Mouse (Mus musculus) forebrain, embryonic 15.5 days (tissue): Measurements from ENCODE around the gene Rhbdf1. TPM values are rescaled to one million over a fixed set of nuclear protein-coding genes. Genes with fewer than 3 reads are reported as not detected.
A peak's percentile ranks its signal among the peaks of the same experiment; 100 is the strongest.

ENCODE experiments used
- ATAC-seq: fragments of 200-750 bp; cut with Nextera tagmentation; replicated peaks from 2 replicates; pipeline ENCODE4 v1.8.0; 2017; ENCODE audit warnings: mild to moderate bottlenecking, moderate TSS enrichment, moderate library complexity
- H3K27ac ChIP-seq: fragments of 300-500 bp; sonication (generic); replicated peaks from 2 replicates; pipeline ENCODE4 v1.5.1; 2015; ENCODE audit warnings: mild to moderate bottlenecking, inconsistent platforms
- H3K27me3 ChIP-seq: fragments of 300-500 bp; sonication (generic); 2 replicates; pipeline ENCODE4 v1.6.1; 2015; ENCODE audit warnings: inconsistent platforms
- H3K36me3 ChIP-seq: fragments of 300-500 bp; sonication (generic); 2 replicates; pipeline ENCODE4 v1.6.1; 2015; ENCODE audit warnings: mild to moderate bottlenecking, inconsistent platforms
- H3K4me1 ChIP-seq: fragments of 300-500 bp; sonication (generic); 2 replicates; pipeline ENCODE4 v1.6.1; 2015; ENCODE audit warnings: inconsistent platforms
- H3K4me2 ChIP-seq: fragments of 300-500 bp; sonication (generic); replicated peaks from 2 replicates; pipeline ENCODE4 v1.6.1; 2015; ENCODE audit warnings: mild to moderate bottlenecking, inconsistent platforms
- H3K4me3 ChIP-seq: fragments of 300-500 bp; sonication (generic); 2 replicates; pipeline ENCODE4 v1.5.1; 2015; ENCODE audit warnings: mild to moderate bottlenecking, inconsistent platforms
- H3K9ac ChIP-seq: fragments of 300-500 bp; sonication (generic); replicated peaks from 2 replicates; pipeline ENCODE4 v1.6.1; 2015; ENCODE audit warnings: mild to moderate bottlenecking, inconsistent platforms
- H3K9me3 ChIP-seq: fragments of 300-500 bp; sonication (generic); 2 replicates; pipeline ENCODE4 v1.6.1; 2016; ENCODE audit warnings: inconsistent platforms
- WGBS: fragments of 180-500 bp; shearing (Covaris S2); methylation state at CpG from one replicate; pipeline ENCODE4 v1.1.7; 2015; ENCODE audit warnings: mixed read lengths; 5-methylcytosine and 5-hydroxymethylcytosine counted together
- polyA plus RNA-seq: library from polyadenylated mRNA; unstranded; fragments of >200 nt; fragmentation: Nextera tagmentation; extraction: Ambion mirVana; gene quantifications from 2 replicates; pipeline ENCODE4 v1.2.1, GENCODE M21; 2015

Gene Rhbdf1
- polyA plus RNA-seq, 1 experiment from 2014 or later: 16.7 TPM

GRCm38 (mm10) chr11:32194626-32195025 is 27.5 kb downstream of the Rhbdf1 start:
- Histone ChIP-seq H3K27ac (no peak overlapping the region), H3K36me3 (no peaks in the 10 kb centered on the region), H3K9ac (no peak overlapping the region), H3K9me3 (no peaks in the 10 kb centered on the region), H3K4me1 (no peaks in the 10 kb centered on the region), H3K27me3 (no peaks in the 10 kb centered on the region), H3K4me2 (no peak overlapping the region), H3K4me3 (no peak overlapping the region)
- no peak for ATAC-seq
- 80% methylated on average over 5 of the region's 5 CpGs for WGBS

DNA sequence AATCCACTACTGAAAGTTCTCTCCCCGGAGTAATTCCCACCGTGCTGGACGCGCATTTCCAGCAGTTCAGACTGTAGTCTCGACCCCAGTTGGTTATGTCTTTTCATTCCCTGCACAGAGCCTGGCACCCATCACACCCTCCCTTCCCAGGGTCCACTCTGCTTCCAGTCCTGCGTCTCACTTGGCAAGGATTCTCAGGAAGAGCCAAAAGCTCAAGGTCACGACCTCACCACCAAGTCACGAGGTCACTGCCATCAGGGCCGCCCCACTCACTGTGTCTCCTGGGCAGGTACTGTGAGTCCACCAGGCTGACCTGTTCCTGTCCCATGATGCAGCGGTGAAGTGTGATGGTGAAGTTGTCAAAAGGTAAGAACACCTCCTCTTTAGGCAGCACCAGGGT is 28.0 kb downstream of the Rhbdf1 start:
- Histone ChIP-seq H3K36me3 (no peaks in the 10 kb centered on the region), H3K4me1 (no peaks in the 10 kb centered on the region), H3K27ac (no peak overlapping the region), H3K4me3 (no peak overlapping the region), H3K4me2 (no peak overlapping the region), H3K27me3 (no peaks in the 10 kb centered on the region), H3K9me3 (no peaks in the 10 kb centered on the region), H3K9ac (no peak overlapping the region)
- WGBS: 82% methylated on average over 10 of the region's 10 CpGs
- ATAC-seq: no peak

- no peak overlapping the region for H3K4me2 ChIP-seq
- H3K36me3 ChIP-seq: no peaks in the 10 kb centered on the region
- no peaks in the 10 kb centered on the region for H3K9me3 ChIP-seq
- ATAC-seq: no peak
- H3K9ac ChIP-seq: no peak overlapping the region
- no peak overlapping the region for H3K4me3 ChIP-seq
- no peak overlapping the region for H3K27ac ChIP-seq
- 94% methylated on average over 10 of the region's 10 CpGs for WGBS
- H3K27me3 ChIP-seq: no peaks in the 10 kb centered on the region
- H3K4me1 ChIP-seq: no peaks in the 10 kb centered on the region
These were observed 28.9 kb downstream of the Rhbdf1 start for GRCm38 (mm10) chr11:32193156-32193555.

GRCm38 (mm10) chr11:32190603-32191110 is 31.4 kb downstream of the Rhbdf1 start:
- WGBS: 82% methylated on average over 13 of the region's 13 CpGs
- no peaks in the 10 kb centered on the region for H3K9me3 ChIP-seq
- no peak overlapping the region for H3K27ac ChIP-seq
- H3K4me3 ChIP-seq: no peak overlapping the region
- no peaks in the 10 kb centered on the region for H3K4me1 ChIP-seq
- no peak overlapping the region for H3K9ac ChIP-seq
- H3K27me3 ChIP-seq: no peaks in the 10 kb centered on the region
- H3K36me3 ChIP-seq: no peaks in the 10 kb centered on the region
- no peak overlapping the region for H3K4me2 ChIP-seq
- ATAC-seq: no peak

- Histone ChIP-seq H3K9me3 (no peaks in the 10 kb centered on the region), H3K9ac (no peak overlapping the region), H3K4me2 (no peak overlapping the region), H3K36me3 (no peaks in the 10 kb centered on the region), H3K27ac (no peak overlapping the region), H3K27me3 (no peaks in the 10 kb centered on the region), H3K4me3 (no peak overlapping the region), H3K4me1 (no peaks in the 10 kb centered on the region)
- no peak for ATAC-seq
- 74% methylated on average over 9 of the region's 9 CpGs for WGBS
These were observed 32.0 kb downstream of the Rhbdf1 start for GRCm38 (mm10) chr11:32190119-32190518.

DNA sequence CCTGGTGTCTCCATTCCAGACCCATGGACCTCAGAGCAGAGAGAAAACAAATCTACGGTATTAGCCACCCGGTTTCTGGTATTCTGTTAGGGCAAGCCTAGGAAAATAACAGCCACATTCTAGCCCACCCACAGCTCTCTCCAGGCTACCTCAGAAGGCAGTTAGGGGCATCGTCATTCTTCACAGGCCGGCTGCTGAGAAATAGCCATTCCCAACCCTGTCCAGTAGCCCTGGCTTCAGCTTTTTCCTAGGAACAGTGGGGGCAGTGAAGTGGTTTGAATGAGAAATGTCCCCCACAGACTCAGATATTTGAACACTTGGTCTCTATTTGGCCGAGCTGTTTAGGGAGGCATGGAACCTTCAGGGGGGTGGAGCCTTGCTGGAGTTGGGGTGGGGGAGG is 32.7 kb downstream of the Rhbdf1 start:
- no peak for ATAC-seq
- no peaks in the 10 kb centered on the region for H3K36me3 ChIP-seq
- H3K9ac ChIP-seq: no peak overlapping the region
- H3K27me3 ChIP-seq: no peaks in the 10 kb centered on the region
- H3K4me3 ChIP-seq: no peak overlapping the region
- H3K4me2 ChIP-seq: no peak overlapping the region
- WGBS: 68% methylated on average over 5 of the region's 5 CpGs
- no peaks in the 10 kb centered on the region for H3K4me1 ChIP-seq
- H3K9me3 ChIP-seq: no peaks in the 10 kb centered on the region
- H3K27ac ChIP-seq: no peak overlapping the region

GRCm38 (mm10) chr11:32188881-32189280 is 33.2 kb downstream of the Rhbdf1 start:
- Histone ChIP-seq H3K4me1 (no peaks in the 10 kb centered on the region), H3K4me3 (no peak overlapping the region), H3K9me3 (no peaks in the 10 kb centered on the region), H3K4me2 (no peak overlapping the region), H3K27ac (no peak overlapping the region), H3K27me3 (no peaks in the 10 kb centered on the region), H3K9ac (no peak overlapping the region), H3K36me3 (no peaks in the 10 kb centered on the region)
- 84% methylated on average over 12 of the region's 12 CpGs for WGBS
- ATAC-seq: no peak

GRCm38 (mm10) chr11:32187256-32187655 is 34.8 kb downstream of the Rhbdf1 start:
- Histone ChIP-seq H3K27me3 (no peaks in the 10 kb centered on the region), H3K4me1 (0 out of 2 replicates have a peak, but pooled peaks cover 3% of the 10 kb centered on the region), H3K4me3 (no peak overlapping the region), H3K27ac (no peak overlapping the region), H3K4me2 (no peak overlapping the region), H3K9ac (no peak overlapping the region), H3K36me3 (no peaks in the 10 kb centered on the region), H3K9me3 (no peaks in the 10 kb centered on the region)
- WGBS: 91% methylated on average over 4 of the region's 4 CpGs
- ATAC-seq: no peak

GRCm38 (mm10) chr11:32186031-32186430 is 36.1 kb downstream of the Rhbdf1 start:
- no peak overlapping the region for H3K4me2 ChIP-seq
- no peaks in the 10 kb centered on the region for H3K9me3 ChIP-seq
- no peak overlapping the region for H3K4me3 ChIP-seq
- no peak overlapping the region for H3K27ac ChIP-seq
- no peaks in the 10 kb centered on the region for H3K36me3 ChIP-seq
- H3K9ac ChIP-seq: no peak overlapping the region
- H3K27me3 ChIP-seq: no peaks in the 10 kb centered on the region; the same call in 1 of the 2 replicates
- 0 out of 2 replicates have a peak, but pooled peaks cover 7% of the 10 kb centered on the region for H3K4me1 ChIP-seq
- no peak for ATAC-seq
- 85% methylated on average over 3 of the region's 3 CpGs for WGBS

- H3K9me3 ChIP-seq: no peaks in the 10 kb centered on the region
- no peak overlapping the region for H3K27ac ChIP-seq
- H3K4me1 ChIP-seq: 0 out of 2 replicates have a peak, but pooled peaks cover 7% of the 10 kb centered on the region
- WGBS: 92% methylated on average over 8 of the region's 8 CpGs
- H3K9ac ChIP-seq: no peak overlapping the region
- H3K4me2 ChIP-seq: no peak overlapping the region
- H3K4me3 ChIP-seq: no peak overlapping the region
- no peaks in the 10 kb centered on the region; the same call in 1 of the 2 replicates for H3K27me3 ChIP-seq
- no peak for ATAC-seq
- H3K36me3 ChIP-seq: no peaks in the 10 kb centered on the region
These were observed 37.6 kb downstream of the Rhbdf1 start for GRCm38 (mm10) chr11:32184469-32184868.

GRCm38 (mm10) chr11:32181973-32182868 is 39.9 kb downstream of the Rhbdf1 start:
- Histone ChIP-seq H3K36me3 (no peaks in the 10 kb centered on the region), H3K4me2 (0 out of 2 replicates have a peak overlapping the region, but pooled peaks have one; percentile 17), H3K4me1 (0 out of 2 replicates have a peak, but pooled peaks cover 7% of the 10 kb centered on the region), H3K9ac (no peak overlapping the region), H3K27me3 (no peaks in the 10 kb centered on the region; the same call in 1 of the 2 replicates), H3K27ac (0 out of 2 replicates have a peak overlapping the region, but pooled peaks have one; percentile 11), H3K4me3 (no peak overlapping the region), H3K9me3 (no peaks in the 10 kb centered on the region)
- WGBS: 49% methylated on average over 23 of the region's 25 CpGs
- peak; percentile 87 for ATAC-seq

DNA sequence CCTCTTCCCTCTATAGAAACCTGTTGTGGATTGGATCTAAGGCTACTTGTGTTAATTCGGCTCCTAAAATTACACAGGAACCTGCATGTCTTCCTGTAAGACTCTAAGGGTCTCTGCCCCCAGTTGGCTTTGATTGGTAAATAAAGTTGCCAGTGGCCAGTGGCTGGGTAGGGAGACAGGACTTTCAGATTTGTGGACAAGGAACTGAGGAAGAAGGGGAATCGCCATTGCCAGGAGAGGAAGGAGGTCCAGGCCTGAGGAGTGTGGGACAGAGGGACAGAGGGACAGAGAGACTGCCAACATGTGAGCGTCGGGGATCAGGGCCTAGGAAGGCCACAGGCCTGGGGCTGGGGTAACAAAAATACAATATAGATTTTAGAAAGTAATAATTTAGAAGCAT is 40.9 kb downstream of the Rhbdf1 start:
- H3K4me1 ChIP-seq: 0 out of 2 replicates have a peak, but pooled peaks cover 7% of the 10 kb centered on the region
- H3K27me3 ChIP-seq: no peaks in the 10 kb centered on the region; the same call in 1 of the 2 replicates
- H3K9ac ChIP-seq: no peak overlapping the region
- no peaks in the 10 kb centered on the region for H3K36me3 ChIP-seq
- no peak for ATAC-seq
- WGBS: 89% methylated on average over 4 of the region's 4 CpGs
- H3K4me3 ChIP-seq: no peak overlapping the region
- no peak overlapping the region for H3K27ac ChIP-seq
- no peak overlapping the region for H3K4me2 ChIP-seq
- H3K9me3 ChIP-seq: no peaks in the 10 kb centered on the region
